Mouse (Mus musculus) urinary bladder, postnatal 25 days (tissue): ENCODE data around the gene 9830107B12Rik.

Experiments used
- DNase-seq: peaks from one replicate; pipeline ENCODE4 v3.0.0; 2022; ENCODE audit warnings: low spot score

Gene 9830107B12Rik

DNA sequence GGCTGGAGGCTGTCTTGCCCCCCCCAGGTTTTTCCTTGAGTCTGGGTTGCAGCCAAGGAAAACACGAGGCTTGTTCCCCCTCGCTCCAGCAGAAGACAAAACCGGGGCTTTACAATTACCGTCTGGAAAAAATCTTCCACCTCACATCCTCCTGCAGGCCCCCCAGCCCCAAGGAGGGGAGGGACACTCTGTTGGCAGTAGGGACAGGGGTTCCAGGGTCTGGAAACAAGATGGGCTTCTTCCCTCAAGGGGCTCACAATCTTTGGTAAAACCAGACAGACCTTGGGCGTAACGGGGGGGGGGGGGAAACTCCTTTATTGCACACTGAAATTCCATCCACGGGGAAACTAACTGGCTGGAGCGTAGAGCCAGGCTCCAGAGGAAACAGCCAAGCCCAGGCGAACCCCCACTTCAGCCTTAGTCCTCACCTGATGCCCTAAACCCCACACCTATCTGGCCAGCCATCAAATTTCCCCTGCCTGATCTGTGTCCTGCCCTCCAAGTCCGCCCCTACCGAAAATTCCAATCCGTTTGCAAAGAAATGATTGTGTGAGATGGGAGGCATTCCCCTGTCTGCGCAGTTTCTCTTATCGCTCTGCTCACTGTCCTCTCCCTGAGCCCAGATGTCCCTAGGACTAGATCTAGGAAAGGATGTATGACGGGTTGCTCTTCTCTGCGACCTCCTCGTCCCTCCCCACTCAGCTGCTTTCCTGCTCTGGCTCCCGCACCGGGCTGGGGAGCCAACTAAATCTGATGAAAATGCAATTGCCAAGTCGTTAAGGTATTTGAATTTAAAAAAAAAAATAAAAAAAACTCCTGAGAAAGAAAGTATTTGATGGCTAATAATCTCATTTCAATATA lies 51.0 kb downstream of the 9830107B12Rik start:
- DNase-seq = no peak

DNA sequence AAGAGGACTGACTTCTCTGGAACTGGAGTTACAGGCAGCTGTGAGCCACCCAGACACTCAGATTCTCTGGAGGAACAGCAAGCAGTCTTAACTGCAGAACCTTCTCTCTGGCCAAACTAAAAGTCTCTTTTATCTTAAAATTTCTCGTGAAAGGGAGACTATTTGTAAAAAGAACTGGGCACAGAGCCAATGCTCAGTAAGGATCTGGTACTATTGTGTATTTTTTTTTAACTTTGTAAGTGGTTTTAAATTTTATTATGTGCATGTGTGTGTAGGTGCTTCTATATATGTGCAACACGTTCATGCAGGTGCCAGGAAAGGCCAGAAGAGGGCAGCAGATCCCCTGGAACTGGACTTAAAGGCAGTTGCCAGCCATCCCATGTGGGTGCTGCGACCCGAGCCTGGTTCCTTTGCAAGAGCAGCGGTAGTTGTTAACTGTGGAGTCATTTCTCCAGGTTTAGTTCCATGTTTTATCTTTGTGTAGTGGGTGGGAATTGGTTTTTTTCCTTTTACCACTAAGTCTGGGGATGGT lies 52.7 kb downstream of the 9830107B12Rik start:
- no peak for DNase-seq

DNA sequence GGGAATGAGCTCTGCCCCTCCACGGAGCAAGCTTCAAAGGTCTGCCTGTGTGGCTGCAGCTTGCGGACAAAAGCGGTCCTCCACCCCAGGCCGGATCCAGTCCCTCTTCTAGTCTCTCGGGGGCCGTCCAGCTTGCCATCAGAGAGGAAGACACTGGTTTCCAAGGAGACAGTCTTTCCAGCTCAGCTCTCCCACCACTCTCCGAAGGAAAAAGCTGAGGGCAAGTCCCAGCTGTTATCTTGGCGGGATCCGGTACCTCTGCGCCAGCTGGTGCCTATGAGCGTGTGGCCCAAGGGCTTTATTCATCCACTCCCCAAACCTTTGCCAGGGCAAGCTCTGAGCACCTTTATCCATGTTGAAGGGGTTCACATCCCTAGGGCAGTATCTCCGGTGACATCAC lies 55.8 kb downstream of the 9830107B12Rik start:
- DNase-seq = no peak

DNA sequence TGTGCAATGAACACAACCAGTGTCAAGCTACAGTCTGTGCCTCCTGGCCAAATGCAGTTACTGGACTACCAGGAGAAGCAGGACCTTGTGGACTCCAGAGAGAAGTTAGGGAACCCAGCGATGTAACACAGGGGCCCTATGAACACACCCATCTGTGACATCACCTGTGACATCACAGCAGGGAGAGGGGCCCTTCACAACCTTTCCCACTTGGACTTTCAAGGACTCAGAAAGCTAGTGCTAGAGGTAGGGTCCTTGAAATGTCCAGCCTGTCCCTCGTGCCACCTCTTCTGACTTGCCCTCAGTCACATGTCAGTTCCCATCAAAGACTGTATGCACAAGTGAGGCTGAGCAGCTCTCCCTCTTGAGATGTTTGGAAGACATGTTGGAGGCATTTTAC lies 56.6 kb downstream of the 9830107B12Rik start:
- DNase-seq = no peak

DNA sequence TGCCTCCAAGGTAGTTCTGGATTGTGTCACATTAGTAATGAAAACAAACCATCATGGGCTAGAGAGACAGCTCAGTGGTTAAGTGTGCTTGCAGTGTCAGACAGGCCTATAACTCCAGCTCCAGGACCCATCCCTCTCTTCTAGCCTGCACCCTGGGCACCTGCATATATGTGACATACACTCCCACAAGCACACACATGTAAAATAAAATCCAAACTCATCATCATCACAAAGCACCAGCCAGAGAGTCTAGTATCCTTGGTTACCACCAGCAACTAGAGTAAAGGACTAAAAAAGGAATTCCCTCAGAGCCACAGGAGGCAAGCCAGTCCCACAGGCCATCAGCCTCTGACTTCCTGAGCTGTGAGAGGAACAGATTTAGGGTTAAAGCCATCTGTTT lies 57.0 kb downstream of the 9830107B12Rik start, which contains the start of gene 1700067P10Rik:
1700067P10Rik (plus strand) TSS at position 301 of the 400 bp plus-strand sequence.
- no peak for DNase-seq

DNA sequence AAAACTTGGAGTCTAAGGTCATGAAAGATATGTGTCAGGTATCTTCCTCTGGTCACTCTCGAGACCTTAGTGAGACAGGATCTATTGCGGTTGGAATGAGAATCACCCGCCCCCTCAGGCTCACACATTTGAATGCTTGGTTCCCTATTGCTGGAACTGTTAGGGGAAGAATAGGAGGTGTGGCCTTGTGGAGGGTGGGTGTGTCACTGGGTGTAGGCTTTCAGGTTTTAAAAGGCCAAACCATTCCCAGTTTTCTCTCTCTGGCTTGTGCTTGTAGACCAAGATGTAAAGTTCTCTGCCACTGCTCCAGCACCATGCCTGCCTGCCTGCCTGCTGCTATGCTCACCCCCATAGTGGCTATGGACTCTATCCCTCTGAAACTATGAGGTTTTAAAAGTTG lies 65.4 kb downstream of the 9830107B12Rik start:
- DNase-seq = no peak
